Comparison of ENCODE assay signal across 10 mouse cellular contexts in the genomic region with DNA sequence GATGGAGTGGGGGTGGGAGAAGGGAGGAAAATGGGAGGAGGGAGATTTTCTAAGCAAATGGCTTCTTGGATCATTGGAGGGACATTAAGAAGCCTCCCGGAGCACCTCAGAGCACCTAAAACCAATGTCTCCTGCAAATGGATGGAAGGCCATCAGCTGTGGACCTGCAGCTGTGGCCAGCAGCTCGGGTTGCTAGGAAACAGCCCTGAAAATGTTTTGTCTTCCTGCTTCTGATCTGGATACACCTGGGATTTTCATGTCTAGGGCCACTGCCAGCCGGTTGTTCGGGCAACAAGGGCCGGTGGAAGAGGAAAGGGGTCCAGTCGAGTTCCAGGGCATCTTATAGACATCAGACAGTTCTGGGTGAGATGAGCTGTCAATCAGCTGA.
DNase-seq lines count a peak whose midpoint lies in the region; ATAC-seq lines count a peak whose summit lies in the region.
"Had no signal": no experiment of that assay in that cellular context is flagged by ENCODE, and none has a peak within 500 bp of the region (broad histone marks: within the 10 kb centered on the region; RNA-seq: fewer than 3 reads in every experiment).

No protein-coding gene starts in this region.

- no peaks in the 10 kb centered on the region for H3K9me3 ChIP-seq in heart, embryonic 10.5 days
- no peaks in the 10 kb centered on the region for H3K9me3 ChIP-seq in forebrain, embryonic 15.5 days
- no peaks in the 10 kb centered on the region for H3K9me3 ChIP-seq in limb, embryonic 12.5 days
- H3K9me3 ChIP-seq in neural tube, embryonic 13.5 days, result no peaks in the 10 kb centered on the region

- H3K4me3 ChIP-seq in heart, embryonic 10.5 days, result no peak overlapping the region
- no peak overlapping the region for H3K4me3 ChIP-seq in forebrain, embryonic 15.5 days
- no peak overlapping the region for H3K4me3 ChIP-seq in limb, embryonic 12.5 days (replicated peaks)
- H3K4me3 ChIP-seq in neural tube, embryonic 13.5 days, result 0 out of 2 replicates have a peak overlapping the region, but pooled peaks have one; percentile 2

- no peak for DNase-seq in heart, embryonic 10.5 days (ENCODE audit: low spot score)
- DNase-seq in heart, adult 11 months, result no peak
- no peak for DNase-seq in gastrocnemius, postnatal 4 days (ENCODE audit: low spot score in 2 of 2)
- DNase-seq in thymus, postnatal 4 days, result no peak
- DNase-seq in gastrocnemius, adult 8-10 months (ENCODE audit: low spot score in 2 of 2), result no peak
- DNase-seq: heart, postnatal 10 days; kidney, adult 9 months had no signal

- H3K4me2 ChIP-seq in forebrain, embryonic 15.5 days (replicated peaks), result peak overlapping the region; percentile 15
- H3K4me2 ChIP-seq in limb, embryonic 12.5 days, result no peak overlapping the region
- H3K4me2 ChIP-seq in neural tube, embryonic 13.5 days, result peak overlapping the region; percentile 39

- WGBS in heart, embryonic 10.5 days, result 75% methylated on average over 6 of the region's 6 CpGs
- WGBS in forebrain, embryonic 15.5 days, result 50% methylated on average over 6 of the region's 6 CpGs
- WGBS in limb, embryonic 12.5 days, result 57% methylated on average over 6 of the region's 6 CpGs
- 38% methylated on average over 6 of the region's 6 CpGs for WGBS in neural tube, embryonic 13.5 days

- H3K27ac ChIP-seq in heart, embryonic 10.5 days, result 0 out of 2 replicates have a peak overlapping the region, but pooled peaks have one; percentile 23
- peak overlapping the region; percentile 84 for H3K27ac ChIP-seq in forebrain, embryonic 15.5 days (replicated peaks)
- peak overlapping the region; percentile 89 for H3K27ac ChIP-seq in limb, embryonic 12.5 days
- peak overlapping the region; percentile 96 for H3K27ac ChIP-seq in neural tube, embryonic 13.5 days (replicated peaks)

- peak overlapping the region; percentile 20; the same call in 1 of the 2 replicates for H3K9ac ChIP-seq in forebrain, embryonic 15.5 days (replicated peaks)
- no peak overlapping the region; the same call in 1 of the 2 replicates for H3K9ac ChIP-seq in limb, embryonic 12.5 days (replicated peaks)
- H3K9ac ChIP-seq in neural tube, embryonic 13.5 days, result peak overlapping the region; percentile 53

- H3K4me1 ChIP-seq in heart, embryonic 10.5 days, result peaks cover 29% of the 10 kb centered on the region
- peaks cover 41% of the 10 kb centered on the region for H3K4me1 ChIP-seq in forebrain, embryonic 15.5 days
- H3K4me1 ChIP-seq in limb, embryonic 12.5 days (replicated peaks), result peaks cover 50% of the 10 kb centered on the region
- peaks cover 47% of the 10 kb centered on the region for H3K4me1 ChIP-seq in neural tube, embryonic 13.5 days (replicated peaks)

- no peaks in the 10 kb centered on the region for H3K27me3 ChIP-seq in heart, embryonic 10.5 days (ENCODE audit: insufficient read depth, poor library complexity, severe bottlenecking)
- H3K27me3 ChIP-seq in forebrain, embryonic 15.5 days, result no peaks in the 10 kb centered on the region
- H3K27me3 ChIP-seq in limb, embryonic 12.5 days, result no peaks in the 10 kb centered on the region
- H3K27me3 ChIP-seq in neural tube, embryonic 13.5 days, result no peaks in the 10 kb centered on the region

- H3K36me3 ChIP-seq in heart, embryonic 10.5 days, result no peaks in the 10 kb centered on the region
- no peaks in the 10 kb centered on the region for H3K36me3 ChIP-seq in forebrain, embryonic 15.5 days
- H3K36me3 ChIP-seq in limb, embryonic 12.5 days, result no peaks in the 10 kb centered on the region
- H3K36me3 ChIP-seq in neural tube, embryonic 13.5 days, result no peaks in the 10 kb centered on the region

- ATAC-seq in forebrain, embryonic 15.5 days (replicated peaks), result peak; percentile 7; the same call in 1 of the 2 replicates
- ATAC-seq in limb, embryonic 12.5 days (ENCODE audit: insufficient number of reproducible peaks, insufficient read depth, low FRiP score, low TSS enrichment, low read depth), result no peak
- no peak for ATAC-seq in neural tube, embryonic 13.5 days (ENCODE audit: low read depth)

Comparison
In these comparisons a context has a peak if more than half of its experiments do, and no peak if none do; other contexts are left out.
1. H3K27ac ChIP-seq: peak in every context shown above with its lines; median percentile 96 in neural tube, embryonic 13.5 days; 89 in limb, embryonic 12.5 days; 84 in forebrain, embryonic 15.5 days; 23 in heart, embryonic 10.5 days.